Mouse (Mus musculus): ENCODE results near the gene Ssr2.

GRCm38 (mm10) chr3:88563966-88564365 is 11.7 kb upstream of the Ssr2 start:
- TF ChIP-seq CTCF (IDR thresholded peaks at IDR 0.05) (no peak), POLR2A (IDR thresholded peaks at IDR 0.05; ENCODE audit: insufficient read depth, low read depth, low read length) (no peak)

Data from heart, adult 2 months (tissue).